Mouse (Mus musculus) erythroid progenitor cell, adult 5-6 weeks (primary cell): Measurements from ENCODE around the gene Zdhhc9. TPM values are rescaled to one million over a fixed set of nuclear protein-coding genes. Genes with fewer than 3 reads are reported as not detected.
A peak's percentile ranks its signal among the peaks of the same experiment; 100 is the strongest.

Experiments
- ATAC-seq: replicated peaks from 2 replicates; pipeline ENCODE4 v1.8.0; 2016; ENCODE audit warnings: moderate number of reproducible peaks, mild to moderate bottlenecking, moderate TSS enrichment, inconsistent platforms; ENCODE audit not compliant: poor library complexity, low FRiP score, severe bottlenecking
- total RNA-seq, 2 experiments: library from RNA; stranded (forward) in 1 of 2; stranded (reverse) in 1 of 2; fragments of 150-400 nt in 1 of 2; fragments of 186-747, 209-891 nt in 1 of 2; gene quantifications; 2 replicates each; pipeline versions ENCODE4 v1.2.3 to v1.2.4; 2015 to 2017; ENCODE audit warnings: low replicate concordance in 2 of 2

The Zdhhc9 gene
- total RNA-seq, 2 experiments from 2014 or later: 3.7 to 5.9 TPM

DNA sequence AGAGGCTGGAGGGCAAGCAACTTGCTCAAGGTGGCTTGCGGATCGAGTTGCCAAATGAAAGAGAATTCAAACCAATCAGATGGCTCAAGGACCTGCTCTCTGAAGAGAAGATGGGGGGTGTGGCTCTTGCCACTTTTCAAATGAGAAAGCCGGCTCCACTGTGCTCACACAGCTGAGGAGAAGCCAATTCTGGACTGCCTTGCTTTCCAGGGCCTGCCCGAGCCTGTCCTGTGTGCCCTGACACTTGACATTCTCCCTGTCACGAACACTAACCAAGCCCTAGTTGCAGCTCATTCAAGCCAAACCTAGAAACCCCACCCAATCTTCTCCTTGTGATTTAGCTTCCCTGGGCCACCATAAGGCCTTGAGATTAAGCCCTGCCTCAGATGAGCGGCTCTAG, 70.7 kb downstream of the Zdhhc9 start:
- ATAC-seq: no peak

GRCm38 (mm10) chrX:48136935-48137334, 71.7 kb downstream of the Zdhhc9 start:
- no peak for ATAC-seq

GRCm38 (mm10) chrX:48129167-48129566, 79.5 kb downstream of the Zdhhc9 start:
- no peak for ATAC-seq

- no peak for ATAC-seq
These were observed 81.0 kb downstream of the Zdhhc9 start for GRCm38 (mm10) chrX:48127502-48128218.

- no peak for ATAC-seq
These were observed 81.7 kb downstream of the Zdhhc9 start for GRCm38 (mm10) chrX:48126903-48127476.

DNA sequence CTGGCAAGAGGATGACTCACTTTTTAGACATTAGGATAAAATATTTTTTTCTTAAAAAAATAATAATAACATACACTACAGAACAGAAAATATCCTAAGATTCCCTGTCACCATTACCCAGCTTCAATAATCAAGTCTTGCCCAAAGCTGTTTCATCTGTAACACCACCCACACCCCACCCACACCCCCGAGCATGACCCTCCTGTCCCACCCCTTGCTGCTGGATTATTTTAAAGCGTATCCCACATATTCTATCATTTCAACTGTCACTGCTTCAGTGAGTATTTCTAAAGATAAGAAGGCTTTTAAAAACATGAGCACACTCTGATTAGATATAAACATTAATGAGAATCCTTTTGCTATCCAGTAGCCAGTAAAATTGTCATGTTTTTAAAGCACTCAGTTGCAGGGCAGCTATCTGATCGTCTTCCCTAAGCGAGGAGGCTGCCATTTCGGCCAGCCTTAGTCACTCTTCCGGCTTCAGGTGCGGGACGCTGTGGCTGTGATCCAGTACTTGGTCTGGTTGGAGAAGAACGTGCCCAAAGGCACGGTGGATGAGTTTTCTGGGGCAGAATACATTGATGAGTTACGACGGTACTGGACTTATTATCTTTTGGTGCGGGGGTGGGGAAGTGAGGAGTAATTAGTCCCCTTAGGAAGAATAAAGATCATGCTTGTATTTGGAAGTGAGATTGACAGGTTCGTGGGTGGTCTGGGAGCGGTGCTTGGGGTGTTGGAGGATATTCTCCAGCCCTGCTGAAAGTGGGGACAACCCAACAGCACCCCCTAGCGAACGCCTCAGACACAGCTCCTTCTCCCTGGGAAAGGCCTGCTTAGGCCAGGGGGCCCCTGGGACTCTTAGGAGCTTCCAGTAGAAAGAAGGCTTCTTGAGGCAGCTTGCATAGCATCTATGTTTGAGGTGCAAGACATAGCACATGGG, 84.3 kb downstream of the Zdhhc9 start:
- ATAC-seq: peak; percentile 84

Other genes with a start within 250 kb of the Zdhhc9 start
- not detected in 2 replicates for gene Apln, start 174.0 kb downstream of the Zdhhc9 start, total RNA-seq (2015; ENCODE audit: low replicate concordance)
- not detected in 2 replicates for gene Apln, start 174.0 kb downstream of the Zdhhc9 start, total RNA-seq (2017; ENCODE audit: low replicate concordance)
- not detected in 2 replicates for gene Xpnpep2, start 100.2 kb downstream of the Zdhhc9 start, total RNA-seq (2015; ENCODE audit: low replicate concordance)
- gene Xpnpep2, start 100.2 kb downstream of the Zdhhc9 start, total RNA-seq (2017; ENCODE audit: low replicate concordance): not detected in 2 replicates
- 24.5 and 33.5 TPM in 2 replicates for gene Sash3, start 62.4 kb downstream of the Zdhhc9 start, total RNA-seq (2015; ENCODE audit: low replicate concordance)
- 13.0 and 24.5 TPM in 2 replicates for gene Sash3, start 62.4 kb downstream of the Zdhhc9 start, total RNA-seq (2017; ENCODE audit: low replicate concordance)
- 5.4 and 8.4 TPM in 2 replicates for gene Utp14a, start 48.0 kb upstream of the Zdhhc9 start, total RNA-seq (2015; ENCODE audit: low replicate concordance)
- 8.4 and 10.4 TPM in 2 replicates for gene Utp14a, start 48.0 kb upstream of the Zdhhc9 start, total RNA-seq (2017; ENCODE audit: low replicate concordance)
- 32.1 and 40.2 TPM in 2 replicates for gene Bcorl1, start 132.5 kb upstream of the Zdhhc9 start, total RNA-seq (2015; ENCODE audit: low replicate concordance)
- 86.3 and 87.1 TPM in 2 replicates for gene Bcorl1, start 132.5 kb upstream of the Zdhhc9 start, total RNA-seq (2017; ENCODE audit: low replicate concordance)